Mouse (Mus musculus) heart, adult 11 months (tissue): ENCODE measurements around the gene Paip2b.
"Not testable (repeated sequence)": the region's sequence is repeated elsewhere in the genome, so short reads cannot be mapped to it uniquely, and the experiment has no call there.

Experiments used
- DNase-seq: peaks from one replicate; pipeline ENCODE4 v3.0.0; 2022

The Paip2b gene

DNA sequence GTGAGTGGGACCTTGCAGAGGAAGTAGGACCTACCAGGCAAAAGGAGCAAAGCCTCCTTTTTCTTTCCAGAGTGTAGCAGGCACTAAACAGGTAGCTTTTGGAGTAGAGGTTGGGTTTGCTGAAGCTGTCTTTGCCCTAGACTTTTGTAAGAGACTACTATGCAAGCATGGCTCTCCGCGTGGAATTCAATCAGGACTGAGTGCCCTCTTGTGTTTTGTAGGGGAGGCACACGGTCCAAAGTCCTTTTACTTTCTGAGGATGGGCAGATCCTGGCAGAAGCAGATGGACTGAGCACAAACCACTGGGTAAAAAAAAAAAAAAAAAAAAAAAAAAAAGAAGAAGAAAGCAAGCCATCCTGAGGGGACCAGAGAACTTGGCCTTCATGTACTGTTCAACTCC is 34.9 kb downstream of the Paip2b start:
- DNase-seq = no peak

- DNase-seq = peak; percentile 95
Observed at GRCm38 (mm10) chr6:83795492-83795900, 36.0 kb downstream of the Paip2b start.

- peak; percentile 100 for DNase-seq
Observed at GRCm38 (mm10) chr6:83794760-83795296, 36.7 kb downstream of the Paip2b start, which contains the start of gene Nagk. Nagk (plus strand) TSS chr6:83794982.

- peak; percentile 88 for DNase-seq
Observed at GRCm38 (mm10) chr6:83791251-83791890, 40.2 kb downstream of the Paip2b start.

DNA sequence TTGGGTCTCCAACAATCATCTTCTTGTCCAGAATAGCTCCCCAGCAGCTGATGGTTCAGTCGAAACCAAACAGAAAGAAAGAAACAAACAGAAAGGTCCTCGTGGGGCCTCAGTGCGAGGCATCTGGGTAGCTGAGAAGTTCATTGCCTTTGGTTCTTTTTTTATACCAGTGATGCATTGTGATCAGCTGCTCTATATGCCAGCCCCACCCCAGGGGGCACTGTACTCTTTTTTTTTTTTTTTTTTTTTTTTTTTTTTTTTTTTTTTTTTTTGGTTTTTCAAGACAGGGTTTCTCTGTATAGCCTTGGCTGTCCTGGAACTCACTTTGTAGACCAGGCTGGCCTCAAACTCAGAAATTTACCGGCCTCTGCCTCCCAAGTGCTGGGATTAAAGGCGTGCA is 41.0 kb downstream of the Paip2b start:
- not testable (repeated sequence) for DNase-seq

- no peak for DNase-seq
Observed at GRCm38 (mm10) chr6:83788554-83788953, 43.0 kb downstream of the Paip2b start.

- no peak for DNase-seq
Observed at GRCm38 (mm10) chr6:83786426-83786825, 45.1 kb downstream of the Paip2b start.

DNA sequence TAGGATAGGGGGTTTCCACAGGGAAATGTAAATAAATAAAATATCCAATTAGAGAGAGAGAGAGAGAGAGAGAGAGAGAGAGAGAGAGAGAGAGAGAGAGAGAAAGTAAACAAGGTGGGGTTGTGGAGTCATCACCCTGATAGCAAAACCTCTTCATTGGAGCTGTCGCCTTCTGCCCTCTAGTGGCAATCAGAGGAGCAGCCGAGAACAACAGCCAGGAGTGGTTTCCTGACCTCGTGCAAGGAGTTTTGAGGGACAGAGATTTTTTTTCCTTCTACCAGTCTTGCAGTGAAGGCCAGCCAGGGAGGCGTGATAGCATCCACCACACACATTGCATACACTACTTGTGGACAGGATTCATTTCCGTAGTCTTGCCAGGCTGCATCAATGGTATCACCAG is 52.5 kb downstream of the Paip2b start:
- peak; percentile 93 for DNase-seq

DNA sequence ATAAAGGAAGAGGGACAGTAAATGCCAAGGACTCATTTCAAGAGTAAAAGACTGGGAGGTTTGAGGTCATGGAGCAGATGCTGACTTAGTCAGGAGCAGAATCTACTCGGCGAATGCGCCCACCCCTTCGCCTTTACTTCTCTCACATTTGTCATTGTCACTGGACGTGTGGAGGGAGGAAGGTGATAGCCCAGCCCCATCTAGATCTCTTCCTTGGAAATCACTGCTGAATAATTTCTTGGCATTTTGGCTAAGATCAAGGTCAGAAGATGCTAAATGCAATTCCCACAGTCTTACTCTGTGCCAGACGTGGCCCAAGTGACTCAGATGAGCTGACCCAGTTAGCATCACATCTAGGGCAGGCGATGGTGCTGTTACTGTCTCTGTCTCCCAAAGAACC is 53.2 kb downstream of the Paip2b start:
- no peak for DNase-seq

- DNase-seq = peak; percentile 99
Observed at GRCm38 (mm10) chr6:83775638-83776293, 55.8 kb downstream of the Paip2b start, which contains the start of gene Tex261. Tex261 (minus strand) TSS chr6:83775813.

- peak; percentile 94 for DNase-seq
Observed at GRCm38 (mm10) chr6:83774781-83775563, 56.6 kb downstream of the Paip2b start.

DNA sequence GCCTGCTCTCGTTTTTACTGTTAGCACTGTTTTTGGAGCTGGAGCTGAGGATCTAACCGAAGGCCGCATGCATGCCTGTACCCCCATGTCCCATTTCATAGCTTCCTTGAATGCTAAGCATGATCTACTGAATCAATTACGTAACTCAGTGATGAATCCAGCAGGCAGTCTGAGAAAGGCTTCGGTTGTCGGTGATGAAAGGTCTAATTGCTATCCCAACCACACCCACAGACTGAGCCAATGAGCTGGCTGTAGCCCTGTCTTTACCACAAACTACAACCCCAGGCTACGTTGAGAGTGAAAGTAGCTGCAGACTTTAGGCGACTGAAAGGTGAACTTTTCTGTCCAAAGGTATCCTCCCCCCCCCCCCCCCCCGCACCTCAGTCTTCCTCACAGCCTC is 57.4 kb downstream of the Paip2b start:
- DNase-seq = peak; percentile 86

GRCm38 (mm10) chr6:83768485-83768884 is 63.1 kb downstream of the Paip2b start:
- peak; percentile 95 for DNase-seq

DNA sequence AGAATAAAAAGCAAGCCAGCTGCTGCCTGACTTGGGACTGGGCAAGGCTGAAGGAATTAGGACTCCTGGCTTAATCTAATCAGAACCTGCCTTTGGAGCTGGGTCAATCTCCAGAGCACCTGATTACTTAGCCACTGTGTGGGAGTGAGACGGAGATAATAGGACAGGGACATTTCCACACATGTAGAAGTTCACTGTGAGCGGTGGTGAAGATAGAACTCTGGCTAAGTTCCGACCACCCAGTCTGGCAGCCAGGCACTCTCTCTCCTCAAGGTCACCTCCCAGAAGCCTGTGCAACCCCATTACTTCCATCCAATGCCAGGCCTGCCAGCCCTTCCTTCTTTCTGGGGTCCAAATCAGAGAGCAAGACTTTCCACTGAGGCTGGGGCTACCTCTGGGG is 64.6 kb downstream of the Paip2b start:
- DNase-seq = no peak

- DNase-seq = peak; percentile 95
Observed at GRCm38 (mm10) chr6:83762880-83763431, 68.6 kb downstream of the Paip2b start.

DNA sequence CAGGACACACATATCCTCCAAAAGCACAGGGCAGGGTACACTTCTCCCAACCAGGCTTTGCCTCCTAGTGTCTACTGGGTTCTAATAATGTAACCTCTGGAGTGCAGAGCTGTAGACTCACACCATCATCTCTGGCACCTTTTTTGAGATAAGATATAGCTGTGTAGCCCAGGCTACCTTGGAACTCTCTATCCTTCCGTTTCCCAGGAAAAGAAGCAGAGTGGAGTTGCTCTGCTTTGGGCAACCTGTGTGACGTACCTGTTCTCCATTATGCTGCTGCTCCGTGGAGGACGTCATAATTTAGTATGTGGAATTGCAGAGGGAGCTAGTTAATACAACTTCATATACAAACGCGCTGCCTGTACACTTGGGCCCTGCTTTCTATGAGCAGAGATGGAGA is 69.2 kb downstream of the Paip2b start, which contains the start of gene Ankrd53:
Gene Ankrd53 (plus strand): TSS at position 301 of the 400 bp plus-strand sequence.
- DNase-seq = no peak

DNA sequence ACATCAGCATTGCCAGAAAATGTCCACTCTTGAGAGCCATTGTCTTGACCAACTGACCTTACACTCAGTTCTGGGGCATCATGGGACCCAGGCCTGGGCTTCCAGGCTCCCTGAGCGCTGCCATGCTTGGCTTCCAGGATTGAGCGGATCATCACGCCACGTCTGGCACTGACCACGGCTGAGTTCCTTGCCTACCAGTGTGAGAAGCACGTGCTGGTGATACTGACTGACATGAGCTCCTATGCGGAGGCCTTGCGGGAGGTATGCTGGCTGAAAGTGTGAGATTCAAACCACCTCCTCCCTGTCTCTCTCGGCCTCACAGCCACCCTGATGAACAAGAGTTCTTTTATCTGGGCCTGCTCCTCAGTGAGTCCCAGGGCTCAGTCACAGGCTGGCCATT is 75.5 kb downstream of the Paip2b start:
- DNase-seq = peak; percentile 92
